Mouse (Mus musculus) G1E (cell line): ENCODE results near the gene Fam161b. TPM values are rescaled to one million over a fixed set of nuclear protein-coding genes. Genes with fewer than 3 reads are reported as not detected.
A peak's percentile ranks its signal among the peaks of the same experiment; 100 is the strongest.
"Not testable (repeated sequence)": the region's sequence is repeated elsewhere in the genome, so short reads cannot be mapped to it uniquely, and the experiment has no call there.

Experiments
- ATAC-seq: 2 replicates; pipeline ENCODE4 v1.8.0; 2016; ENCODE audit warnings: mild to moderate bottlenecking; ENCODE audit not compliant: insufficient number of reproducible peaks, poor library complexity, low FRiP score, severe bottlenecking; ENCODE audit errors: extremely low read depth
- DNase-seq: peaks from one replicate; pipeline ENCODE4 v3.0.0; 2012; ENCODE audit warnings: low spot score
- H3K27me3 ChIP-seq: 2 replicates; pipeline ENCODE4 v1.6.1; 2012; ENCODE audit warnings: mild to moderate bottlenecking, low read length, inconsistent platforms; ENCODE audit not compliant: insufficient read depth
- H3K36me3 ChIP-seq: replicated peaks from 2 replicates; pipeline ENCODE3; 2012; ENCODE audit warnings: mild to moderate bottlenecking, inconsistent platforms
- H3K4me1 ChIP-seq: 2 replicates; pipeline ENCODE4 v1.6.1; 2012; ENCODE audit warnings: low read depth, low read length, inconsistent platforms, mixed read lengths; ENCODE audit not compliant: insufficient read depth
- H3K4me3 ChIP-seq: 2 replicates; pipeline ENCODE4 v1.5.1; 2012; ENCODE audit warnings: low read depth, mild to moderate bottlenecking, inconsistent platforms, low read length, moderate library complexity, mixed read lengths
- H3K9me3 ChIP-seq: replicated peaks from 2 replicates; pipeline ENCODE4 v1.6.1; 2012; ENCODE audit warnings: inconsistent platforms
- CTCF ChIP-seq: IDR thresholded peaks from 2 replicates; pipeline ENCODE4 v1.5.1; 2012; ENCODE audit warnings: low read depth, low read length, inconsistent platforms, mixed read lengths
- GATA1 ChIP-seq: IDR thresholded peaks from 2 replicates; pipeline ENCODE4 v1.6.1; 2012; ENCODE audit warnings: borderline replicate concordance, low read length, inconsistent platforms, mixed read lengths
- GATA2 ChIP-seq: IDR thresholded peaks from 2 replicates; pipeline ENCODE4 v1.6.1; 2012; ENCODE audit warnings: low read depth, low read length, inconsistent platforms, borderline replicate concordance
- POLR2AphosphoS5 ChIP-seq: IDR thresholded peaks from 2 replicates; pipeline ENCODE4 v1.6.1; 2012; ENCODE audit warnings: low read depth, low read length, inconsistent platforms; ENCODE audit not compliant: insufficient replicate concordance
- TAL1 ChIP-seq: conservative IDR thresholded peaks from 2 replicates; pipeline ENCODE4 v1.6.1; 2012; ENCODE audit warnings: low read depth, low read length, inconsistent platforms, mixed read lengths
- polyA plus RNA-seq: library from polyadenylated mRNA; stranded (reverse); fragments of >175 nt; gene quantifications from 2 replicates; pipeline ENCODE4 v1.2.3, GENCODE M21; 2012
- total RNA-seq, 2 experiments: library from RNA; stranded (forward) in 1 of 2; stranded (reverse) in 1 of 2; fragments of 200-1000 nt in 1 of 2; fragments of >200 nt in 1 of 2; fragmentation: Nextera tagmentation in 1 of 2; gene quantifications; 2 replicates each; pipeline ENCODE4 v1.2.3; 2014 to 2017

Fam161b gene
- total and polyA plus RNA-seq, 3 experiments, result 0.44 to 4.3 (median 3.3) TPM

DNA sequence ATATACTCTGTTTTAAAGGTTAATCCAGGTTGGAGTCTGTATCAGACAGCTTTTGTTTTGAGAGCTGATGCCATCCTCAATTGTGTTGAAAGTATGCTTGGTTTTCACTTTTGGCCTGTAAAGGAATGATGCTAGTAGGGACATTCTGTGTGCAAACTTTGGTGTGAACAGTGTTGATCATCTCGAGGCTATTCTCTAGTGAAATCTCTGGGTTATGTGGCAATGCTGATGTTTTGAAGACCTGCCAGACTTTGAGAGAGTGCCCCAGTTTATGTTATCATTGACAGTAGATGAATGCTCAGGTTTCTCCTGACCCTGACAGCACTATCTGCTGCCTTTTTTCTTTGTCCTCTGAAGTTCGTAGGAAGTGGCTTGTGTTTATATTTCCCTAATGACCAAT, 1.2 kb upstream of the Fam161b start:
- ATAC-seq, result no peak
- DNase-seq, result no peak
- peaks cover 31% of the 10 kb centered on the region for H3K36me3 ChIP-seq
- TF ChIP-seq GATA2 (no peak), CTCF (no peak), POLR2AphosphoS5 (no peak), TAL1 (no peak), GATA1 (no peak)
- no peaks in the 10 kb centered on the region for H3K27me3 ChIP-seq
- peak overlapping the region; percentile 80 for H3K4me3 ChIP-seq
- H3K9me3 ChIP-seq, result no peaks in the 10 kb centered on the region
- H3K4me1 ChIP-seq, result peaks cover 65% of the 10 kb centered on the region

- not testable (repeated sequence) for DNase-seq, ATAC-seq, H3K27me3 ChIP-seq, H3K9me3 ChIP-seq, H3K4me3 ChIP-seq
- 0 out of 2 replicates have a peak, but pooled peaks have one; percentile 20 for TF ChIP-seq TAL1
- Histone ChIP-seq H3K4me1 (peaks cover 47% of the 10 kb centered on the region), H3K36me3 (peaks cover 32% of the 10 kb centered on the region)
These were observed 2.9 kb downstream of the Fam161b start for GRCm38 (mm10) chr12:84358699-84359098.

- TF ChIP-seq TAL1 (no peak), GATA2 (no peak), CTCF (peak; percentile 48; the same call in 1 of the 2 replicates), GATA1 (no peak), POLR2AphosphoS5 (no peak)
- H3K4me3 ChIP-seq, result no peak overlapping the region
- DNase-seq (peak; percentile 48), ATAC-seq (peak; percentile 73)
- H3K36me3 ChIP-seq, result peaks cover 71% of the 10 kb centered on the region
- H3K4me1 ChIP-seq, result no peaks in the 10 kb centered on the region
- H3K27me3 ChIP-seq, result no peaks in the 10 kb centered on the region
- no peaks in the 10 kb centered on the region for H3K9me3 ChIP-seq
These were observed 14.4 kb downstream of the Fam161b start for GRCm38 (mm10) chr12:84347192-84347591.

GRCm38 (mm10) chr12:84336963-84337625, 24.5 kb downstream of the Fam161b start:
- DNase-seq (peak; percentile 58), ATAC-seq (0 out of 2 replicates have a peak, but pooled peaks have one; percentile 15)
- H3K4me3 ChIP-seq, result peak overlapping the region; percentile 7; the same call in 1 of the 2 replicates
- H3K36me3 ChIP-seq, result peaks cover 92% of the 10 kb centered on the region
- H3K4me1 ChIP-seq, result peaks cover 15% of the 10 kb centered on the region
- no peaks in the 10 kb centered on the region for H3K9me3 ChIP-seq
- no peaks in the 10 kb centered on the region for H3K27me3 ChIP-seq
- TF ChIP-seq TAL1, result no peak
- TF ChIP-seq GATA1, result no peak
- no peak for TF ChIP-seq CTCF
- TF ChIP-seq GATA2, result no peak
- TF ChIP-seq POLR2AphosphoS5, result no peak

- H3K9me3 ChIP-seq, result no peaks in the 10 kb centered on the region
- no peaks in the 10 kb centered on the region for H3K27me3 ChIP-seq
- H3K4me1 ChIP-seq, result peaks cover 6% of the 10 kb centered on the region
- peaks cover 84% of the 10 kb centered on the region for H3K36me3 ChIP-seq
- H3K4me3 ChIP-seq, result no peak overlapping the region
- ATAC-seq (no peak), DNase-seq (no peak)
- TF ChIP-seq POLR2AphosphoS5 (no peak), TAL1 (no peak), GATA2 (no peak), CTCF (no peak)
These were observed 34.5 kb downstream of the Fam161b start for GRCm38 (mm10) chr12:84327111-84327512.

- ATAC-seq (peak; percentile 80), DNase-seq (peak; percentile 92)
- H3K4me3 ChIP-seq, result peak within 1 kb of the TSS; percentile 83
- TF ChIP-seq CTCF (no peak), GATA2 (no peak), GATA1 (no peak), TAL1 (no peak), POLR2AphosphoS5 (no peak)
- H3K36me3 ChIP-seq, result peaks cover 41% of the 10 kb centered on the region
- H3K27me3 ChIP-seq, result no peaks in the 10 kb centered on the region
- H3K9me3 ChIP-seq, result no peaks in the 10 kb centered on the region
- H3K4me1 ChIP-seq, result peaks cover 47% of the 10 kb centered on the region
These were observed 44.7 kb downstream of the Fam161b start, which contains the start of gene Zfp410 for GRCm38 (mm10) chr12:84316721-84317621. TSS of gene Zfp410 (plus strand) at chr12:84316852.
